Mouse (Mus musculus): ENCODE results near the gene Gli1.

- TF ChIP-seq CTCF (IDR thresholded peaks at IDR 0.05; ENCODE audit: low read depth) (no peak), EP300 (IDR thresholded peaks at IDR 0.05; ENCODE audit: low read depth) (no peak)
Observed at GRCm38 (mm10) chr10:127322669-127323068, 19.1 kb downstream of the Gli1 start.

Data from heart, postnatal 0 days (tissue).